Mouse (Mus musculus): ENCODE results near the gene Spint4. TPM values are rescaled to one million over a fixed set of nuclear protein-coding genes. Genes with fewer than 3 reads are reported as not detected.
"Not testable (repeated sequence)": the region's sequence is repeated elsewhere in the genome, so short reads cannot be mapped to it uniquely, and the experiment has no call there.

Spint4 gene
- polyA plus RNA-seq, 1 experiment from 2014 or later = not detected

DNA sequence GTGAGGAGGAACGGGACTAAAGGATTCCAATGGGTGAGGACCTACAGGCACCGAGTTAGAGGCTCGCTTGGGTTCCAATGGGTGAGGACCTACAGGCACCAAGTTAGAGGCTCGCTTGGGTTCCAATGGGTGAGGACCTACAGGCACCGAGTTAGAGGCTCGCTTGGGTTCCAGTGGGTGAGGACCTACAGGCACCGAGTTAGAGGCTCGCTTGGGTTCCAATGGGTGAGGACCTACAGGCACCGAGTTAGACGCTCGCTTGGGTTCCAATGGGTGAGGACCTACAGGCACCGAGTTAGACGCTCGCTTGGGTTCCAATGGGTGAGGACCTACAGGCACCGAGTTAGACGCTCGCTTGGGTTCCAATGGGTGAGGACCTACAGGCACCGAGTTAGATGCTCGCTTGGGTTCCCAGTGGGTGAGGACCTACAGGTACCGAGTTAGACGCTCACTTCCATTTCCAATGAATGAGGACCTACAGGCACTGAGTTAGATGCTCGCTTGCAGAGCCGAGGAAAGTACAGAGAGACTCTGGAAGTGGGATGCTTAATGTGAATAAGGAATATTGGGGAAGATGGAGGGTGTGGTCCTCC lies 18.0 kb downstream of the Spint4 start:
- H3K4me3 ChIP-seq (ENCODE audit: low read depth, low read length); H3K9me3 ChIP-seq (ENCODE audit: control insufficient read depth, low read length); H3K27me3 ChIP-seq (ENCODE audit: control insufficient read depth, insufficient read depth, low read length); H3K9ac ChIP-seq (replicated peaks; ENCODE audit: low read depth, low read length); H3K27ac ChIP-seq (ENCODE audit: low read depth, low read length); H3K4me2 ChIP-seq (ENCODE audit: low read depth, low read length); H3K36me3 ChIP-seq (ENCODE audit: control insufficient read depth, insufficient read depth, low read length); H3K4me1 ChIP-seq (ENCODE audit: control insufficient read depth, insufficient read depth, low read length); ATAC-seq (ENCODE audit: low read depth): not testable (repeated sequence)
- WGBS = 91% methylated on average over 20 of the region's 23 CpGs

DNA sequence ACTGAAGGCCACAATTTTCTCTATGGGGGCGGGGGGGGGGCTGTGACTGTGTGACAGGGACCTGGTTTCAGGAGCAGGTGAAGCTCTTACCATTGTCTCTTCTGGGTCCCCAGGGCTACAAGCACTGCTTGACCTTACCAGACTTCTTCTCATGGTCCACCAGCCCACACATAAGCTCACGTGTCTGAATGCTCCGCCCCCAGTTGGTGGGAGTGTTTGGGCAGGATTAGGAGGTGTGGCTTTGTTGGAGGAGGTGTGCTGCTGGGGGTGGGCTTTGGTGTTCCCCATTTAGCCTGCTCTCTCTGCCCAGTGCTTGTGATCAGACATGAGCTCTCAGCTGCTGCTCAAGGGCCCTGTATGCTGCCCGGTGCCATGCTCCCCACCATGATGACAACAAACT lies 25.0 kb downstream of the Spint4 start:
- no peaks in the 10 kb centered on the region for H3K9me3 ChIP-seq (ENCODE audit: control insufficient read depth, low read length)
- H3K4me1 ChIP-seq (ENCODE audit: control insufficient read depth, insufficient read depth, low read length) = no peaks in the 10 kb centered on the region
- H3K4me3 ChIP-seq (ENCODE audit: low read depth, low read length) = no peak overlapping the region
- no peaks in the 10 kb centered on the region for H3K27me3 ChIP-seq (ENCODE audit: control insufficient read depth, insufficient read depth, low read length)
- H3K27ac ChIP-seq (ENCODE audit: low read depth, low read length) = no peak overlapping the region
- H3K36me3 ChIP-seq (ENCODE audit: control insufficient read depth, insufficient read depth, low read length) = no peaks in the 10 kb centered on the region
- ATAC-seq (ENCODE audit: low read depth) = no peak
- WGBS = 68% methylated on average over 4 of the region's 4 CpGs
- no peak overlapping the region for H3K4me2 ChIP-seq (ENCODE audit: low read depth, low read length)
- H3K9ac ChIP-seq (replicated peaks; ENCODE audit: low read depth, low read length) = no peak overlapping the region

DNA sequence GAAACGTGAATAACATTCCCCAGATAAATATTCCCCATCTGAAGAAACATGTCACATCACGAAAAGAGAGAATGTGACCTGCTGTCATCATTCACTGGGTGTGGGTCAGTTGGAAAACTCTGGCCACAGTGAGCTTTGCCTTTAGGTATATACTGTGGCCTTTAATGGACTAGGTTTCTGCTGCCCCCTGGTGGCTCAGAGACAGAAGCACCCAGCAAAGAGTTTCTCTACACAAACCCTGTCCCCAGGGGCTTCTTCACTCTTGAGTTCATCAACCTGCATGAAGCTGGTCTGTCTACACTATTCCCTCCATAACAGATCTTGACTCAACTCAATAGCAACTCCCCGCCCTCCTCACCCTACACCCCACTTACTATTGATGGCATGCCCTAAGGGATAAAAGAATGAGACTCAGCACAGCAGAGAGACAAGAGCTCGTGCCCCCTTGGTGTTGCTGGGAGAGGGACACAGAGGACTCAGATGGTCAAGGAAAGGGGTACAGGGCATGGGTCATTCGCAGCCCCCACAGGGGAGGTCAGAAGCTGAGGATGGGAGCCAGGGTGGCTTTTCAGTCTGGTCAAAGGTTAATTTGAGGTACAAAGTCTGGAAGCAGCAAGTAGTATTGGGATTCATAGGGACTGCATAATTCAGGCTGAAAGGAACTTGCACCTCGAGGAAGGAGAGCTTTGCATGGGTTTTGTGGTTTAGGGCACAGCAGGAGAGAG lies 27.8 kb downstream of the Spint4 start:
- H3K9me3 ChIP-seq (ENCODE audit: control insufficient read depth, low read length) = no peaks in the 10 kb centered on the region
- H3K36me3 ChIP-seq (ENCODE audit: control insufficient read depth, insufficient read depth, low read length) = no peaks in the 10 kb centered on the region
- no peak overlapping the region for H3K4me2 ChIP-seq (ENCODE audit: low read depth, low read length)
- H3K4me1 ChIP-seq (ENCODE audit: control insufficient read depth, insufficient read depth, low read length) = no peaks in the 10 kb centered on the region
- no peak overlapping the region for H3K27ac ChIP-seq (ENCODE audit: low read depth, low read length)
- WGBS = 27% methylated on average over 6 of the region's 6 CpGs
- no peak overlapping the region for H3K4me3 ChIP-seq (ENCODE audit: low read depth, low read length)
- ATAC-seq (ENCODE audit: low read depth) = peak; percentile 38; the same call in 1 of the 2 replicates
- no peaks in the 10 kb centered on the region for H3K27me3 ChIP-seq (ENCODE audit: control insufficient read depth, insufficient read depth, low read length)
- no peak overlapping the region for H3K9ac ChIP-seq (replicated peaks; ENCODE audit: low read depth, low read length)

DNA sequence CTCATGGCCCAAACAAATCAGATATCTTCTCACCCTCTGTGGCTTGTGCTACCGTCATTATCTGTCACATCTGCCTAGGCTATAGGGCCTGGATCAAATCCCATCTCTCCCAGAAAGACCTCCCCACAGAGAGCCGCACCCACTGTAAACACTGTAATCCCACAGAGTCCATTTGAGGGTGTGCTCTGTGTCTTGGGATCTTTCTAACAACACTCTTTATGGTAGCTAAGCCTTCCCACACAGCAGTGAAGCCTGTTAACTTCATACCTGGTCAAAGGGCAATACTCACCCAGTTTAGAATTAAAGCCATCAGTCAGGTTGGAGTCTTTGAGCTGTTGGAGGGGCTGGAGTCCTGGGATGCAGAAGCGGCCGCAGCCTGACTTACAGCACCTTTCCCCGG lies 33.4 kb downstream of the Spint4 start:
- no peak overlapping the region for H3K27ac ChIP-seq (ENCODE audit: low read depth, low read length)
- no peak overlapping the region for H3K4me3 ChIP-seq (ENCODE audit: low read depth, low read length)
- no peak for ATAC-seq (ENCODE audit: low read depth)
- H3K9ac ChIP-seq (replicated peaks; ENCODE audit: low read depth, low read length) = no peak overlapping the region
- no peaks in the 10 kb centered on the region for H3K4me1 ChIP-seq (ENCODE audit: control insufficient read depth, insufficient read depth, low read length)
- WGBS = 82% methylated on average over 5 of the region's 5 CpGs
- no peak overlapping the region for H3K4me2 ChIP-seq (ENCODE audit: low read depth, low read length)
- H3K9me3 ChIP-seq (ENCODE audit: control insufficient read depth, low read length) = no peaks in the 10 kb centered on the region
- no peaks in the 10 kb centered on the region for H3K27me3 ChIP-seq (ENCODE audit: control insufficient read depth, insufficient read depth, low read length)
- H3K36me3 ChIP-seq (ENCODE audit: control insufficient read depth, insufficient read depth, low read length) = no peaks in the 10 kb centered on the region

DNA sequence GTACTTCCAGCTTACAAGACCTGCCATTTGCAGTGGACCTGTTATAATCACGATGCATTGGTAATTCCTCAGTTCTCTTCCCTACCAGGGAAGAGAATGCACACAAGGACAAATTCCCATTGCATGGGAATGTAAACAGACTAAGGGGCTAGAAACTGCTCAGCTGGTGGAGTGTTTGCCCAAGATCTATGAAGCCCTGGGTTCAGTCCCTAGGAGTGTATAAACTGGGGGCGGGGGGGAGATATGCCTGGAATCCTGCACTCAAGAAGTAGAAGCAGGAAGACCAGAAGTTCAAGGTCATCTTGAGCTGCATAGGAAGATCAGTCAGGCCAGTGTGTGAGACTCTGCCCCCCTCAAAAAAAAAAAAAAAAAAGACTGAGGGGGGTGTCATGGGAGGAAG lies 35.0 kb downstream of the Spint4 start:
- WGBS = 76% methylated on average over 2 of the region's 2 CpGs
- Histone ChIP-seq H3K9ac (replicated peaks; ENCODE audit: low read depth, low read length) (no peak overlapping the region), H3K27ac (ENCODE audit: low read depth, low read length) (no peak overlapping the region), H3K4me2 (ENCODE audit: low read depth, low read length) (no peak overlapping the region), H3K27me3 (ENCODE audit: control insufficient read depth, insufficient read depth, low read length) (no peaks in the 10 kb centered on the region), H3K36me3 (ENCODE audit: control insufficient read depth, insufficient read depth, low read length) (no peaks in the 10 kb centered on the region), H3K4me1 (ENCODE audit: control insufficient read depth, insufficient read depth, low read length) (no peaks in the 10 kb centered on the region), H3K4me3 (ENCODE audit: low read depth, low read length) (no peak overlapping the region), H3K9me3 (ENCODE audit: control insufficient read depth, low read length) (no peaks in the 10 kb centered on the region)
- no peak for ATAC-seq (ENCODE audit: low read depth)

DNA sequence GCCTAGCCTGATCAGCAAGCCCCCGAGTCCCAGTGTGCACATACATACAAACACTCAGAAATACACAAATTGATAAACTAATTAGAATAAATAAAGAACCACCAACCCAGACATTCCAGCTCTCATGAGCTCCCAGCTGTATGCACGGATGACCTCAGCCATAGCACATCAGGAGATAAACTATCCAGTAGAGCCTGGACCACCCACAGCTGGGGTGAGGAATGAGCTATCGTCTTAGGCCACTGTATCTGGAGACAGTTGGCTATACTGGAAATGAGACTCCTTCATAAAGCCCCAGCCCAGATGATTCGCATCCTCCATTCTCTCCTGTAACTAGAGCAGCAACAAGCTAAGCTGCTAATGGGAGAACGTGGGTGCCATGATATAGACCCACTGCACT lies 36.5 kb downstream of the Spint4 start:
- H3K36me3 ChIP-seq (ENCODE audit: control insufficient read depth, insufficient read depth, low read length) = no peaks in the 10 kb centered on the region
- H3K27me3 ChIP-seq (ENCODE audit: control insufficient read depth, insufficient read depth, low read length) = no peaks in the 10 kb centered on the region
- no peaks in the 10 kb centered on the region for H3K4me1 ChIP-seq (ENCODE audit: control insufficient read depth, insufficient read depth, low read length)
- H3K9ac ChIP-seq (replicated peaks; ENCODE audit: low read depth, low read length) = no peak overlapping the region
- no peak overlapping the region for H3K4me2 ChIP-seq (ENCODE audit: low read depth, low read length)
- no peak overlapping the region for H3K4me3 ChIP-seq (ENCODE audit: low read depth, low read length)
- H3K27ac ChIP-seq (ENCODE audit: low read depth, low read length) = no peak overlapping the region
- 86% methylated on average over 5 of the region's 5 CpGs for WGBS
- ATAC-seq (ENCODE audit: low read depth) = no peak
- no peaks in the 10 kb centered on the region for H3K9me3 ChIP-seq (ENCODE audit: control insufficient read depth, low read length)

DNA sequence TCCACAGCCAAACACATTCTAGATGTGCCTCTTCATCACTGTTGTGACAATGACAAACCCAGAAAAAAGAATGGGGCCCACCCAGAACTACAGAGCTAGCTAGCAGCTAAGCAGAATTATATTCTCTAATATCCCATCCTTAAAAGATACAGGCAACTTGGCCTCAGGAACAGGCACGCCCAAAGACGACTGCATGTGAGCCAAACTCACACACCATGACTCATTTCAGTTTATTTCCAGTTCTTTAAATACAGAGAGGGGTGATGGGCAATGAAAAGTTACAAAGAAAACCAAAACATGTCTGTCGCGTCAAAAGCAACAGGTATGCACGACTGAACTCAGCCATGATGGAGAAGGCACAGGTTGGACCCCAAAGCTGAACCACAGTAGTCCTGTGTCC lies 37.1 kb downstream of the Spint4 start:
- no peak overlapping the region for H3K9ac ChIP-seq (replicated peaks; ENCODE audit: low read depth, low read length)
- 92% methylated on average over 5 of the region's 5 CpGs for WGBS
- no peak overlapping the region for H3K4me3 ChIP-seq (ENCODE audit: low read depth, low read length)
- no peaks in the 10 kb centered on the region for H3K4me1 ChIP-seq (ENCODE audit: control insufficient read depth, insufficient read depth, low read length)
- no peaks in the 10 kb centered on the region for H3K9me3 ChIP-seq (ENCODE audit: control insufficient read depth, low read length)
- H3K27ac ChIP-seq (ENCODE audit: low read depth, low read length) = no peak overlapping the region
- no peaks in the 10 kb centered on the region for H3K36me3 ChIP-seq (ENCODE audit: control insufficient read depth, insufficient read depth, low read length)
- no peaks in the 10 kb centered on the region for H3K27me3 ChIP-seq (ENCODE audit: control insufficient read depth, insufficient read depth, low read length)
- no peak overlapping the region for H3K4me2 ChIP-seq (ENCODE audit: low read depth, low read length)
- ATAC-seq (ENCODE audit: low read depth) = no peak

DNA sequence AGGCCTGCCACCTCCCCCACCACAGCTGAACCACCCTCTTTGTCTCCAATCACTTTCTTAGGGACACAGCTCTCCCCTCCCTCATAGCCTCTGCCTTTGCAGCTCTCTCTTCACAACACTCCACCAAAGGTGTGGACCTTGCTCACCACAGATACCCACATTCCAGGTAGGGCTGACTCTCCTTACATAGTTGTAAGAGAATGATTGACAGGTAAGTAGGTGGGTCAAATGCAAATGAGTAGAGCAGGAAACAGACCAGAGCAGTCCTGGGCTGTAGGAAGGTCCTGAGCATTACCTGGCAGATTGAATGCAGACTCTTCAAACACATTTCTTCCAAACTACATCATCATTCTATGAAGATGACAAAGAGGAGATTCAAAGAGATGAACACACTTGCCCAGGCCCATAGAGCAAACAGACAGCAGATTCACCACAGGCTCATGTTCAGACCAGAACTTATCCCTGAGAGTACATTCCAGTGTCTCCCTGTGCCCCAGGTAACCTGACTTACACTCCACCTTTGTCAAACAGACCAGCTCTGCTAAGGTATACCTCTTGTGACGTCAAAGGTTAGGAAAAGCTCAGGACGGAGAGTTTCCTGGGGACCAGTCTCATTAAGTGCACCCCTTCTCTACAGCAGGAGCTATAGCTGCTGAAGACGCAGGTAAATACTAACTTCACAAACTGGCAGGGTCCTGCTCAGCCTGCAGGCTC lies 39.2 kb downstream of the Spint4 start:
- no peaks in the 10 kb centered on the region for H3K4me1 ChIP-seq (ENCODE audit: control insufficient read depth, insufficient read depth, low read length)
- H3K27ac ChIP-seq (ENCODE audit: low read depth, low read length) = no peak overlapping the region
- no peak overlapping the region for H3K4me2 ChIP-seq (ENCODE audit: low read depth, low read length)
- 73% methylated on average over 3 of the region's 3 CpGs for WGBS
- no peak overlapping the region for H3K9ac ChIP-seq (replicated peaks; ENCODE audit: low read depth, low read length)
- no peak for ATAC-seq (ENCODE audit: low read depth)
- no peaks in the 10 kb centered on the region for H3K9me3 ChIP-seq (ENCODE audit: control insufficient read depth, low read length)
- H3K4me3 ChIP-seq (ENCODE audit: low read depth, low read length) = no peak overlapping the region
- no peaks in the 10 kb centered on the region for H3K27me3 ChIP-seq (ENCODE audit: control insufficient read depth, insufficient read depth, low read length)
- no peaks in the 10 kb centered on the region for H3K36me3 ChIP-seq (ENCODE audit: control insufficient read depth, insufficient read depth, low read length)

DNA sequence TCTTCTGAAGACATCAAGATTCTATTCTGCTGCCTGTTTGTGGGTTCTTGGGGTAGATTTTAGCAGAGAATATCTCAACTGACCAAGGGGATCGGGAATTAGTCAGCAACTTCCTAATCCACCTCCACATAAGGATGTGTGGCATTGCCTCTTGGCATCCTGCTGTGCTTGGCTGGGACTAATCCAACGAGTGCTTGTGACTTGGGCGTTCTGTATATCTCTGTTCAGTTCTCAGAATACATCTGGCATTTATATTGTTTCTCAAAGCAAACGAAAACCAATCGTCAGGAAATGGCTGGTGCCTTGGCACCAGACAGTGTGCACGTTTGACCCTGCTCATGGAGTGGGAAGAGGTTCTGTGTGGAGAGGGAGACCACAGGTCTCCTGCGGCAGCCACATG lies 41.6 kb downstream of the Spint4 start:
- no peak for ATAC-seq (ENCODE audit: low read depth)
- Histone ChIP-seq H3K27ac (ENCODE audit: low read depth, low read length) (no peak overlapping the region), H3K27me3 (ENCODE audit: control insufficient read depth, insufficient read depth, low read length) (no peaks in the 10 kb centered on the region), H3K4me1 (ENCODE audit: control insufficient read depth, insufficient read depth, low read length) (peaks cover under 1% of the 10 kb centered on the region), H3K9ac (replicated peaks; ENCODE audit: low read depth, low read length) (no peak overlapping the region), H3K4me2 (ENCODE audit: low read depth, low read length) (no peak overlapping the region), H3K4me3 (ENCODE audit: low read depth, low read length) (no peak overlapping the region), H3K36me3 (ENCODE audit: control insufficient read depth, insufficient read depth, low read length) (no peaks in the 10 kb centered on the region), H3K9me3 (ENCODE audit: control insufficient read depth, low read length) (no peaks in the 10 kb centered on the region)
- WGBS = 72% methylated on average over 7 of the region's 7 CpGs
